Mouse (Mus musculus): ENCODE measurements around the gene Dlx4.

GRCm38 (mm10) chr11:95106440-95107236 is 39.4 kb downstream of the Dlx4 start:
- TF ChIP-seq POLR2A (IDR thresholded peaks at IDR 0.05; ENCODE audit: extremely low read depth, insufficient read depth, low read length) (no peak), CTCF (IDR thresholded peaks at IDR 0.05; ENCODE audit: low read depth, low read length) (peak; percentile 97)
